Mouse (Mus musculus): Measurements from ENCODE around the gene Suds3. TPM values are rescaled to one million over a fixed set of nuclear protein-coding genes. Genes with fewer than 3 reads are reported as not detected.

The Suds3 gene
- polyA plus RNA-seq, 1 experiment from 2014 or later = 20.9 TPM

DNA sequence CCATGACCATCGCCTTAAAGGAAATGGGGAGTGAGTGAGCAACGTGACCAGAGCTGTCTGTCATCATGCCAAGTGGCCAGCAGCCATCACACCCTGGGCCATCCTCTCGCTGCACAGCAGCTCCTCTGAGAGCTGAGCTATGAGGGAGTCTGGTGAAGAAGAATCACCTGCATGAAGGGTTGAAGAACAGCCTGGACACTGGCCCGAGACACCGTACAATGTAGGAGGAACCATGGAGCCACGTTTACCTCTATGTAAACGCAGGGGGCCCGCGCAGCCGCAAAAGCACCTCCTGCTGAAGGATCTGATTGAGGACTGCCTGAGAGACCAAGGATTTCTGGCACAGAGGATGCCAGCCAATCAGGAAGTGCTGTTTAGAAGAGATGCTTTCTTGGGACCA, 70.8 kb downstream of the Suds3 start:
- 57% methylated on average over 10 of the region's 10 CpGs for WGBS
- ATAC-seq = no peak

DNA sequence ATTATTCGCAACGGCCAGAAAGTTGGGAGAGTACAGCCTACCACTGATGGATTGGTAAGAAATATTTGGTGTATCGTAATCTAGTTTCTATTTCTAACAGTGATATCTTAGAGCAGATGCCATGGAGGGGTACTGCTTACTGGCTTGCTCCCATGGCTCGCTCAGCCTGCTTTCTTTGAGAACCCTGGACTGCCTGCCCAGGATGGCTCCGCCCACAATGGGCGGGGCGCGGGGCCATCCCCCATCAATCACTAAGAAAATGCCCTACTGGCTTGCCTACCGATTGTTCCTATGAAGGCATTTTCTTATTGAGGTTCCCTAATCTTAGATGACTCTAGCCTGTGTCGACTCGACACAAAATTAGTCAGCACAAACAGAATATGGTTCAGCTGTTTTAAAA, 73.3 kb downstream of the Suds3 start:
- Histone ChIP-seq H3K27me3 (replicated peaks; ENCODE audit: control insufficient read depth, insufficient read depth, low read length) (no peaks in the 10 kb centered on the region), H3K9me3 (ENCODE audit: control insufficient read depth, low read length) (no peaks in the 10 kb centered on the region), H3K4me1 (ENCODE audit: control insufficient read depth, insufficient read depth, low read length) (no peaks in the 10 kb centered on the region), H3K4me3 (ENCODE audit: low read length) (no peak overlapping the region), H3K36me3 (ENCODE audit: control insufficient read depth, insufficient read depth, low read length) (no peaks in the 10 kb centered on the region), H3K9ac (ENCODE audit: low read depth, low read length) (no peak overlapping the region), H3K4me2 (ENCODE audit: low read depth, low read length) (no peak overlapping the region), H3K27ac (ENCODE audit: low read length) (no peak overlapping the region)
- no peak for ATAC-seq
- 67% methylated on average over 11 of the region's 11 CpGs for WGBS

More for the DNA sequence above, 70.8 kb downstream of the Suds3 start:
- Histone ChIP-seq H3K9ac (ENCODE audit: low read depth, low read length) (no peak overlapping the region), H3K4me1 (ENCODE audit: control insufficient read depth, insufficient read depth, low read length) (no peaks in the 10 kb centered on the region), H3K4me3 (ENCODE audit: low read length) (no peak overlapping the region), H3K9me3 (ENCODE audit: control insufficient read depth, low read length) (no peaks in the 10 kb centered on the region), H3K4me2 (ENCODE audit: low read depth, low read length) (no peak overlapping the region), H3K27ac (ENCODE audit: low read length) (no peak overlapping the region), H3K36me3 (ENCODE audit: control insufficient read depth, insufficient read depth, low read length) (no peaks in the 10 kb centered on the region), H3K27me3 (replicated peaks; ENCODE audit: control insufficient read depth, insufficient read depth, low read length) (no peaks in the 10 kb centered on the region)

Other genes with a start within 250 kb of the Suds3 start
- gene Taok3, start 4.0 kb upstream of the Suds3 start, polyA plus RNA-seq (2015; fragmentation: Nextera tagmentation; extraction: Ambion mirVana) = 51.5 and 53.7 TPM in 2 replicates
- 636 and 699 TPM in 2 replicates for gene Pebp1, start 171.5 kb upstream of the Suds3 start, polyA plus RNA-seq (2015; fragmentation: Nextera tagmentation; extraction: Ambion mirVana)
- gene Vsig10, start 203.0 kb upstream of the Suds3 start, polyA plus RNA-seq (2015; fragmentation: Nextera tagmentation; extraction: Ambion mirVana) = 15.4 and 18.6 TPM in 2 replicates
- gene Wsb2, start 241.2 kb upstream of the Suds3 start, polyA plus RNA-seq (2015; fragmentation: Nextera tagmentation; extraction: Ambion mirVana) = 43.9 and 63.3 TPM in 2 replicates

Measured in intestine, embryonic 16.5 days (tissue).